Mouse (Mus musculus) kidney, embryonic 14.5 days (tissue): ENCODE measurements around the gene Camta1. TPM values are rescaled to one million over a fixed set of nuclear protein-coding genes. Genes with fewer than 3 reads are reported as not detected.

Experiments
- ATAC-seq: fragments of 200-750 bp; cut with Nextera tagmentation; 2 replicates; pipeline ENCODE4 v1.8.0; 2017; ENCODE audit warnings: moderate number of reproducible peaks, mild to moderate bottlenecking, moderate TSS enrichment, moderate library complexity; ENCODE audit not compliant: low FRiP score, low TSS enrichment
- H3K27ac ChIP-seq: fragments of 300-500 bp; sonication (generic); 2 replicates; pipeline ENCODE4 v1.5.1; 2014; ENCODE audit warnings: low read depth, mild to moderate bottlenecking, low read length, moderate library complexity, mixed read lengths
- H3K27me3 ChIP-seq: fragments of 300-500 bp; sonication (generic); 2 replicates; pipeline ENCODE4 v1.6.1; 2014; ENCODE audit warnings: mild to moderate bottlenecking, low read length; ENCODE audit not compliant: control insufficient read depth, insufficient read depth
- H3K36me3 ChIP-seq: fragments of 300-500 bp; sonication (generic); 2 replicates; pipeline ENCODE4 v1.6.1; 2014; ENCODE audit warnings: low read length, mixed read lengths; ENCODE audit not compliant: control insufficient read depth, insufficient read depth
- H3K4me1 ChIP-seq: fragments of 300-500 bp; sonication (generic); 2 replicates; pipeline ENCODE4 v1.6.1; 2014; ENCODE audit warnings: low read length, mixed read lengths; ENCODE audit not compliant: control insufficient read depth, insufficient read depth
- H3K4me2 ChIP-seq: fragments of 300-500 bp; sonication (generic); replicated peaks from 2 replicates; pipeline ENCODE4 v1.6.1; 2014; ENCODE audit warnings: low read depth, mild to moderate bottlenecking, low read length
- H3K4me3 ChIP-seq: fragments of 300-500 bp; sonication (generic); 2 replicates; pipeline ENCODE4 v1.5.1; 2014; ENCODE audit warnings: mild to moderate bottlenecking, low read length
- H3K9ac ChIP-seq: fragments of 300-500 bp; sonication (generic); 2 replicates; pipeline ENCODE4 v1.6.1; 2014; ENCODE audit warnings: low read depth, mild to moderate bottlenecking, low read length, moderate library complexity
- H3K9me3 ChIP-seq: fragments of 300-500 bp; sonication (generic); 2 replicates; pipeline ENCODE4 v1.6.1; 2016; ENCODE audit warnings: low read length; ENCODE audit not compliant: control insufficient read depth
- WGBS: fragments of 180-500 bp; shearing (Covaris S2); extraction: QIAGEN DNeasy Blood & Tissue Kit; methylation state at CpG from one replicate; pipeline ENCODE4 v1.1.7; 2014; 5-methylcytosine and 5-hydroxymethylcytosine counted together
- polyA plus RNA-seq: library from polyadenylated mRNA; unstranded; fragments of >200 nt; fragmentation: Nextera tagmentation; extraction: Ambion mirVana; gene quantifications from 2 replicates; pipeline ENCODE4 v1.2.1, GENCODE M21; 2014

Camta1 gene
- polyA plus RNA-seq, 1 experiment from 2014 or later = 107 TPM

DNA sequence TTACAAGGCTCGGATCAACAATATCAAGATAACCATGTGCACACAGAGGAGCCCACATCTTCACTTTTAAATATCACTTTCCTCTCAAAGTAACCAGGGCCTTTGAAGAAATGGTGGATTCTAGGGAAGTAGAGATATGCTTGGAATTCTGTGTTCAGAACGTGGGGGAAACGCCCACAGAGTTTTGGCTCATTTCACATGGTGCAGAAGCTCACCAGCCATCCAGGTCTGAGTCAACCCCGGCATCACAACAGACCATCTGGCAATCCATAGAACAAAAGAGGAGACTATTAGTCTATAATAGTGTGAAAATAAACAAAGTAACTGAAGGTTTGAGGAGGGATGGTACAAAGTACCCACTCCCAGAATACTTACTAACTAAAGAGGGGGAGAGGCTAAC is 626.7 kb downstream of the Camta1 start:
- H3K4me2 ChIP-seq = no peak overlapping the region
- no peak for ATAC-seq
- H3K9me3 ChIP-seq = 0 out of 2 replicates have a peak, but pooled peaks cover under 1% of the 10 kb centered on the region
- H3K4me3 ChIP-seq = no peak overlapping the region
- no peaks in the 10 kb centered on the region for H3K27me3 ChIP-seq
- H3K4me1 ChIP-seq = no peaks in the 10 kb centered on the region
- H3K27ac ChIP-seq = no peak overlapping the region
- 75% methylated on average over 4 of the region's 4 CpGs for WGBS
- H3K36me3 ChIP-seq = no peaks in the 10 kb centered on the region
- no peak overlapping the region for H3K9ac ChIP-seq

DNA sequence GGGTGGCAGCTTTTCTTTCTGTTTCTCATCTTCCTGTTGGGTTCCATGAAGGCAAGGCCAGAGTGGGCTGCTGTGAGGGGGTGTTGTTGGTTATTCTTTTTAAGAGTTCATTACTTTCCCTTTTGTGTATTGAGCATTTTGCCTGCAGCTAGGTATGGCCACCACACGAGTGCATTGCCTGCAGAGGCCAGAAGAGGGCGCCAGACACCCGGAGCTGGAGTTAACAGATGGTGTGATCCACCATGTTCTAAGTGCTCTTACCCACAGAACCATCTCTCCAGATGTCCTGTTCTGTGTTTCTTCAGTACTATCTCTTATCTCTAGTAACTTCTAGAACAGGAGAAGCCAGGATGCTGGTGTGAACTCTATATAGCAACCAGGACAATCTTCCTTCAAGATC is 629.6 kb downstream of the Camta1 start:
- no peak overlapping the region for H3K4me2 ChIP-seq
- 74% methylated on average over 3 of the region's 3 CpGs for WGBS
- no peak for ATAC-seq
- H3K9me3 ChIP-seq = no peaks in the 10 kb centered on the region
- H3K27ac ChIP-seq = no peak overlapping the region
- no peaks in the 10 kb centered on the region for H3K27me3 ChIP-seq
- no peak overlapping the region for H3K4me3 ChIP-seq
- no peaks in the 10 kb centered on the region for H3K36me3 ChIP-seq
- H3K4me1 ChIP-seq = no peaks in the 10 kb centered on the region
- H3K9ac ChIP-seq = no peak overlapping the region

DNA sequence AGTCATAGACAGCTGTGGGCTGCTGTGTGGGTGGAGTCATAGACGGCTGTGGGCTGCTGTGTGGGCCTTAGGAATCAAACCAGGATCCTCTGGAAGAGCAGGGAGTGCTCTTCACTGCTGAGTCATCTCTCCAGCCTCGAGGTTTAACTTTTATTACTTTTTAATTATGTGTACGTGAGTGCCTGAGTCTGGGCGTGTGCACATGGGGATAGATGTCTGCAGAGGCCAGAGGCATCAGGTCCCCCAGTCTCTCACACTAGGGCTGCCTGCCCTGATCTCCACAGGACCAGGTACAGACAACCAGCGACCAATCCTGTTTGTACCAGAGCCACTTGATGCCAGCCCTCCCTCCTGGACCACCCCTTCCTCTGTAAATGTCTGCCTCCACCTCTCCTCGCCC is 632.6 kb downstream of the Camta1 start:
- no peak for ATAC-seq
- H3K9me3 ChIP-seq = no peaks in the 10 kb centered on the region
- no peak overlapping the region for H3K4me3 ChIP-seq
- H3K27ac ChIP-seq = no peak overlapping the region
- no peak overlapping the region for H3K4me2 ChIP-seq
- H3K27me3 ChIP-seq = no peaks in the 10 kb centered on the region
- 41% methylated on average over 6 of the region's 6 CpGs for WGBS
- no peak overlapping the region for H3K9ac ChIP-seq
- H3K36me3 ChIP-seq = no peaks in the 10 kb centered on the region
- no peaks in the 10 kb centered on the region for H3K4me1 ChIP-seq

DNA sequence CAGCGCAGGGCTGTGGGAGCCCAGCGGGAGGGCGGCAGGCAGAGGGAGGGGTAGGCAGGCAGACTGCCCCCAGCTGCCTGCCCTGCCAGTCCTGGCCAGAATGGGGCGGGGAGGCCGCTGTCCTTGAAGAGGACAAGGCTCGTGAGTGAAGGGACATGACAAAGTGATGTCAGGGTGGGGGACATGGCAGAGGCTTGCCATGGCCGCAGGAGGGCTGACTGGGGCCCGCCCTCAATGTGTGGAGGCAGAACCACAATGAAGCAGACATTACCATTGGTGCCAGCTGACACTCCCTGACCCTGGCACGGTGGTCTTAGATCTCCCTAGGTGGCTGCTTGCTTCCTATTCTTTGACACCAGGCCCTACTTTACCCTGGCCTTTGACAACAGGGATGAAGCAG is 635.2 kb downstream of the Camta1 start:
- Histone ChIP-seq H3K4me1 (peaks cover 5% of the 10 kb centered on the region; the same call in 1 of the 2 replicates), H3K36me3 (no peaks in the 10 kb centered on the region), H3K9me3 (no peaks in the 10 kb centered on the region), H3K27ac (no peak overlapping the region), H3K4me2 (no peak overlapping the region), H3K27me3 (no peaks in the 10 kb centered on the region), H3K4me3 (no peak overlapping the region), H3K9ac (no peak overlapping the region)
- no peak for ATAC-seq
- WGBS = 18% methylated on average over 9 of the region's 9 CpGs

DNA sequence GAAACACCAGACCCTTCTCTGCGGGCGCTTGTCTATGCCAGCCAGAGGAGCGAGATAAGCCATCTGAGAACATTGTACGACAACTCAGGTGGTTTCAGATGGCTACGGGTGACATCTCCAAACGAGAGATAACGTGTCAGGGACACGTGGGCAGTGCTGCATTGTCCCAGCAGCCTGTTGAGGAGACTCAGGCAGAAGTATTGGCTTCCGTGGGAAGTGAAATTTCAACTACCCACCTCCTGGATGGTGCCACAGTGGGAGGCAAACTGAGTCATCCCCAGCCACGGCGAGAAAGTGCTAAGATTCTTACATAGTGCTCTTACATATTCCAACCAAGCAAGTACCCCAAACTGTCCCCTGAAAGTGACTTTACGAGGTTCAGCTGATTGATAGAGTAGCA is 637.7 kb downstream of the Camta1 start:
- H3K4me1 ChIP-seq = peaks cover 5% of the 10 kb centered on the region; the same call in 1 of the 2 replicates
- H3K36me3 ChIP-seq = no peaks in the 10 kb centered on the region
- no peak for ATAC-seq
- no peak overlapping the region for H3K27ac ChIP-seq
- H3K27me3 ChIP-seq = no peaks in the 10 kb centered on the region
- 58% methylated on average over 12 of the region's 12 CpGs for WGBS
- no peak overlapping the region for H3K4me2 ChIP-seq
- no peaks in the 10 kb centered on the region for H3K9me3 ChIP-seq
- no peak overlapping the region for H3K9ac ChIP-seq
- H3K4me3 ChIP-seq = no peak overlapping the region

DNA sequence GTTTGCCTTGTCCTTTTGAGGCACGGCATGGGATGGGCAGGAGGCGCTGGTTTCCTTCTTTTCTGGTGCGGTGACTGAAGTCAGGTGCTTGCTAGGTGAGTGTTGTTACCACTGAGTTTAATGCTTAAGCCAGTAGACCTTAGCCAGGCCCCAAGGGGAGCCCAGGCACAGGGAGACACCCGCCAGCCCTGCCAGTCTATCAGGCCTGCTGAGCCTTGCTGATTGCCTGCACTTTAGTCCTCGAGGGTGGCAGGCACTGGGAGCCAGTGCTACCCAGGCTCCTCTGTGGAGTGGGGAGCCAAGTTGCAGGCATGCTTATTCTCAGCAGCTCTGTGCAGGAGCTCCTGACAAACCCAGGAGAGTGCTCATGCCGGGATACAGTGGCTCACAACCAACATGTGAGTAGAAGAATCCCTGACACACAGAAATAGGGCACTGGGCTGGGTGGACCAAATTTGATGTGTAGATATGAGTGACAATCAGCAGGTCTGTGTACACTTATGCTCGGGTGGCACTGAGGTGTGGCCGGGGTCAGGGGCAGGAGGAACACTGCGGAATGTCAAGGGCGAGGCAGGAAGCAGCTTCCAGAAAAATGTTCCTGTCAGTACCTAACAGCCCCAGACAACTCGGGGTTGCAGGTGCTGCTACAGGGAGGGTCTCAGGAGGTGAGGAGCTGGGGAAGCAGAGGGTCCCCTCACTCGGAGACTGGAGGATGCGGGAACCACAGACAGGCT is 638.2 kb downstream of the Camta1 start:
- no peak for ATAC-seq
- Histone ChIP-seq H3K4me2 (no peak overlapping the region), H3K27me3 (no peaks in the 10 kb centered on the region), H3K9me3 (no peaks in the 10 kb centered on the region), H3K27ac (no peak overlapping the region), H3K4me1 (peaks cover 5% of the 10 kb centered on the region; the same call in 1 of the 2 replicates), H3K36me3 (no peaks in the 10 kb centered on the region), H3K9ac (no peak overlapping the region), H3K4me3 (no peak overlapping the region)
- WGBS = 62% methylated on average over 13 of the region's 13 CpGs

DNA sequence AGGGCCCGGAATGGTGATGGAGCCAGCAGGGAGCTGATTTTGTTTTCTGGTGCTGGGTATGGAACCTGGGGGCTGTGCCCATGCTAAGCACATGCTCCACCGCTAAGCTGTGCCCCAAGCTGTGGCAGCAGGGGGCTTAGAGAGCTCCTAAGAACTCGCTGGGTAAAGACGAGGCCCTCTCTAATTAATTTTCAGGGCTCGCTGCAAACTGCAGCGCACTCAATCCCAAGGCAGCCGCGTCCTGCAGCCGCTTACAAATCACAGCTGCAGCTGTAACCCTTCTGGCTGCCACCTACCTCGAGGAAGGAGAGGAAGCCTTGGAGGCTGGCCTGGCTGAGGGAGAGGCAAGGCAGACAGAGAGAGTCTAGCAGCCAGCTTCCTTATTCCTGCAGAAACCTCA is 639.0 kb downstream of the Camta1 start:
- Histone ChIP-seq H3K4me3 (no peak overlapping the region), H3K27me3 (no peaks in the 10 kb centered on the region), H3K9ac (no peak overlapping the region), H3K27ac (no peak overlapping the region), H3K36me3 (no peaks in the 10 kb centered on the region), H3K9me3 (no peaks in the 10 kb centered on the region), H3K4me1 (peaks cover 5% of the 10 kb centered on the region; the same call in 1 of the 2 replicates), H3K4me2 (no peak overlapping the region)
- ATAC-seq = no peak
- 16% methylated on average over 10 of the region's 10 CpGs for WGBS

DNA sequence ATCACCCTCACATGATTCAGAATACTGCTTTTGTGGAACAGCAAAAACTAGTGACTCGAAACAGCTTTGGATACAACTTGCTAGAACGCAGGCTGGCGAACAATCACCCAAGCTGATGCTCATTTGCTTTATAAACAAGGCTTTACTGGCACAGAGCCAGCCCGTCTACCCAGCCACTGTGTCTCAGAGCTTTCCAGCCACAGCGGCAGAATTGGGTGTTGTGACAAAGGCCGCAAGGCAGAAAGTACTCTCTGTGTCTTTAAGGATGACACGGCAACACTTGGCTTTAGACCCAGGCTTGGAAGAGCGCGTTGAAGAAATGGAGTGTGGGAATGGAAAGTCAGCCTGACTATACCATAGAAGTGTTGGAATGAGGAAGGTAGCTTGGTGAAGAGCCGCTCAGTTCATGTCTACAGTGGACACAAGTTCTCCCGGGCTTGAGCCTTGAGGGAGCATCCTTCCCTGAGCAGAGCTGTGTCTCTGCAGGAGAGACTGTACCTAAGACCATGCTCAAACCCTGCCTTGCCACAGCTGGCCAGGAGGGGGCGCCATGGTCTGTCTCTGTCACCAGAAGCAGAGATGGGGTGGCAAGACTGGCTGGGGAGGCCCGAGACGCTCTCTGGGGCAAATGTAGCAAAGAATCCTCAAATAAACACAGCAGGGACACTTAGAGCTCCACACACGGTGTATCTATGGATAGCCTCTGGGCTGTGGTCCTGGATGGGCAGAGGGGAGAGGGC is 645.0 kb downstream of the Camta1 start:
- Histone ChIP-seq H3K4me2 (no peak overlapping the region), H3K9ac (no peak overlapping the region), H3K27ac (no peak overlapping the region), H3K4me3 (no peak overlapping the region), H3K4me1 (no peaks in the 10 kb centered on the region), H3K9me3 (no peaks in the 10 kb centered on the region), H3K36me3 (no peaks in the 10 kb centered on the region), H3K27me3 (no peaks in the 10 kb centered on the region)
- no peak for ATAC-seq
- 80% methylated on average over 15 of the region's 15 CpGs for WGBS

DNA sequence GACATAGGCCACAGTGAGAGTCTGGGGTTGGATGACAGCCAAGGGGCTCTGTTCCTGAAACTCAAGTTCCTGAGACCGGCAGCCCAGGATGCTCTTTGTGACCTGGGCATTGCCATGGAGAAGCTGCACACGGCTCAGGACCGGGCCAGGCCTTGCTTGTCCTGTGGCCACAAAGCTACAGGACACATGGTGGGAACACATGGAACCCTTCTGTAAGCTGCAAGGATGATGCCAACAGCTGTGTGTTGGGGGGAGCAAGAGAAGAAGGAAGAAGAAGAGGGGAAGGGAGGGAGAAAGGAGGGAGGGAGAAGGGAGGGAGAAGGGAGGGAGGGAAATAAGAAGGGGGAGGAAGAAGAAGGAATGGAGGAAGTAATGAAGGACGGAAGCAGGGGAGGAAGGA is 645.8 kb downstream of the Camta1 start:
- H3K4me1 ChIP-seq = 0 out of 2 replicates have a peak, but pooled peaks cover 6% of the 10 kb centered on the region
- no peak for ATAC-seq
- H3K9ac ChIP-seq = no peak overlapping the region
- no peaks in the 10 kb centered on the region for H3K9me3 ChIP-seq
- WGBS = 43% methylated on average over 4 of the region's 4 CpGs
- no peak overlapping the region for H3K27ac ChIP-seq
- H3K27me3 ChIP-seq = no peaks in the 10 kb centered on the region
- H3K36me3 ChIP-seq = no peaks in the 10 kb centered on the region
- no peak overlapping the region for H3K4me3 ChIP-seq
- H3K4me2 ChIP-seq = no peak overlapping the region
